Mouse (Mus musculus) MEL (cell line): Measurements from ENCODE around the gene 1190005I06Rik.

Source experiments
- CTCF ChIP-seq, 3 experiments: IDR thresholded peaks in 2 of 3; conservative IDR thresholded peaks in 1 of 3; 2 replicates each; pipeline ENCODE4 v1.5.1; 2011 to 2012; ENCODE audit warnings: low read length in 3 of 3, low read depth in 2 of 3, mild to moderate bottlenecking in 2 of 3, improper control_type of control experiment in 1 of 3, inconsistent platforms in 1 of 3, mixed read lengths in 1 of 3, moderate library complexity in 1 of 3; ENCODE audit not compliant: control insufficient read depth in 1 of 3, insufficient read depth in 1 of 3, poor library complexity in 1 of 3, severe bottlenecking in 1 of 3
- ELF1 ChIP-seq: IDR thresholded peaks from 2 replicates; pipeline ENCODE4 v1.6.1; 2014; ENCODE audit warnings: low read depth, mild to moderate bottlenecking, inconsistent platforms, low read length, improper control_type of control experiment, moderate library complexity
- GATA1 ChIP-seq: IDR thresholded peaks from 2 replicates; pipeline ENCODE4 v1.6.1; 2011; ENCODE audit warnings: low read depth, low read length, improper control_type of control experiment

DNA sequence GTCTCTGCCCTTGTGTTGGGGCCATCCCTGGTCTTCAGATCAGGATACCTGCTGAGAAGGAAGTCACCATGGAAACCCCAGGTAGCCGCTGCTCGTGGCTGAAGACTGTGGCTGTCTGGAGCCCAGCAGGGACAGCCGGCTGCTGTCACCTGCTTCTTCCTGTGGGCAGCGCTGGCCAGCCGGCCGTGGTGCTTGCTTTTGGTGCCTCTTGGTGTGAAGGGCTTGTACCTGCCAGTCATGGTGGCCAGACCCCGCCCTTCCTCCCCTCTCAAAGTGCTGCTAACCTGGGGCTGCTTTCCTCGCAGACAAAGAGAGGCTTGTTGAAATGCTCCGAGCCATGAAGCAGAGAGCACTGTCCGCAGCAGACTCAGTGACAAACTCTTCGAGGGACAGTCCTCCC lies 73.6 kb downstream of the 1190005I06Rik start:
- TF ChIP-seq GATA1 (no peak), ELF1 (no peak), CTCF (IDR thresholded peaks at IDR 0.05 in 2 of 3, conservative IDR thresholded peaks at IDR 0.05 in 1 of 3; ENCODE audit: control insufficient read depth in 1 of 3, insufficient read depth in 1 of 3, low read depth in 2 of 3, low read length in 3 of 3, poor library complexity in 1 of 3, severe bottlenecking in 1 of 3) (no peak)
